Mouse (Mus musculus): ENCODE results near the gene Spred2.

GRCm38 (mm10) chr11:19982779-19983178, 58.6 kb downstream of the Spred2 start:
- TF ChIP-seq GATA1 (IDR thresholded peaks at IDR 0.05; ENCODE audit: low read length): no peak
- TF ChIP-seq TAL1 (IDR thresholded peaks at IDR 0.05; ENCODE audit: low read length): no peak
